Mouse (Mus musculus): ENCODE results near the gene Ncoa5. TPM values are rescaled to one million over a fixed set of nuclear protein-coding genes. Genes with fewer than 3 reads are reported as not detected.

Ncoa5 gene
- 5.7 TPM for polyA plus RNA-seq (2014; fragmentation: Illumina TruSeq; extraction: RNeasy Lipid Tissue Mini Kit (QIAGEN cat#74804); ENCODE audit: low replicate concordance)

DNA sequence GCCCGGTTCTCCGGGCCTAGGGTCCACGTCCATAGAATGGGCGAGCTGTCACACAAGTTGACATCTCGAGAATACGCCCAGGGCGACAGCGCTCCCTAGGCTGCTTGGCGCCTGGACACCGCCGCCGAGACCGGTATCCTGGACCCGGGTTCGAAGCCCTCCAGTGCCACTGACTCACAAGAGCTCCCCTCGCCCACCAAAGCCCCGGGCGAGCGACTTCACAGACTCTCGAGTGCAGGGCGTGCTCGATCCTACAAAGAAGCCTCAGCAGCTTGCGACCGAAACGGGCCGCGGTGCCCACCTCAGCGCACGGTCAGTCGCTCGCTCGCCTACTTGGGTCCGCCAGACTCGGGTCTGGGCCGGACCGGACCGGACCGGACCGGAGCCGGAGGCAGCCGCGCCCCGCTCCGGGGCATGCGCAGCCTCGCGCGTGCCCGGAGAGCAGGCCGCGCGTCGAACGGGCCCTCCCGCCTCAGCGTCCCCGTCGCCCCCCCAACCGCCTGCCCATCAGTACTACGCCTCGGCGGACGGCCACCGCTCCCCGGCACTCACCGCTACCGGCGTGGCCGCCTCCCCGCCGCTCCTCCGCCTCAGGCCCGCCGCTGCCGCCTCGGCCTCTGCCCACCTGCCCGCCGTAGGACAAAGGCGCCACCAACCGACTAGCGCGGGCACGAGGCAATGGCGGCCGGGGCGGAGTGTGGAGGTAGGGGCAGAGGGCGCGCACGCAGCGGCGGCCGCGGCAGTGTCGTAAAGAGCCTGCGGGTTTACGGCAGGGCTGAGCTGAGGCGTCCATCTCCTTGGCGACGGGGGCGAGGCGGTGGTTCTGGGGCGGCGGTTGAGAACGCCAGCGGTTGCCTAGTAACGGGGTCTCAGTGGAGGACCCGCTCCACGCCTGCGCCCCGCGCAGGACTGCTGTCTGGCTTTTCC is at the start of gene Ncoa5:
Gene Ncoa5, minus strand, starts transcription at position 737 of the 927 bp plus-strand sequence.

DNA sequence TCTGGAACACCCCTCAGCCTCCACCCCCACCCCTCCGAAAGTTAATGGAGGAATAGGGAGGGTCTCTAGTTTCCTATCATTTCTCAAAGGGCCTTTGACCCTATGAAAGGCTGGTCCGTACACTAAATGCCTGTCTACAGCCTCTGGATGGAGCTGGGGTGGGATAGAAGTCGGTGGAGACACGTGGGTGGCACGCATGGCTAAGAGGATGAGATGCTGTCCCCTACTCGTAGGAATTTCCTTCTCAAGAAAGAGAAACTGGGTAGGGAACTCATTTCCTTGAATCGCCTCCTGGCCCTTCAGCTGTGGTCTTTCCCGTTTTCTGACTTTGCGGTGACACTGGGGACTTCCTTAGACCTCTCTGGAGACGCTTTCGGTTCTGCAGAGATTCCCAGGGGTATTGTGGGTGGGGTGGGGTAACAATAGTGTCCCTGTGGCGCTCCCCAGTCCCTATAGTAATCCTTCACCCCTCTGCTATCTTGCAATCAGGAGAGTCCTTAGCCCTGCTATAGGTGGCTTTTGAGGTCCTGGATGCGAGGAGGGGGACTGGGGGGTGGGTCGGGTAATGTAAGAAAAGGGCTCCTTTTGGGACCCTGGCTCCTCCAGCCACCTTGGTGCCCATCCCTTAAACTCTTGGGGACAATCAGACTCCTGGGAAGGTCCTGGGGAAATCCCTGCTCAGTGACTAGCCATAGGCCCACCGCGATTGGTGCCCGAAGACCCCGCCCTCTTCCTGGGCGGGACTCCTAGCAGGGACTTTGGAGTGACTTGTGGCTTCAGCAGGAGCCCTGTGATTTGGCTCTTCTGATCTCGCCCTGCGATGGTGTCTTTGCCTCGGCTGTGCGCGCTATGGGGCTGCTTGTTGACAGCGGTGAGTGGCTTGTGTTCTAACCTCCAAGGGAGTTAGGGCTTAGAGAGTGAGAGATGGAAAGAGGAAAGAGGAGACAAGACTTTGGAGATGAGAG is 20.5 kb upstream of the Ncoa5 start, which contains the start of gene Cd40:
Gene Cd40, plus strand, starts transcription at position 740 of the 965 bp plus-strand sequence.

GRCm38 (mm10) chr2:164960716-164961441 is 73.8 kb downstream of the Ncoa5 start, which contains the start of gene Slc12a5:
Gene Slc12a5 (plus strand): TSS chr2:164960802.

Other genes with a start within 250 kb of the Ncoa5 start
- gene Snx21, start 249.0 kb downstream of the Ncoa5 start, polyA plus RNA-seq (2014; fragmentation: Illumina TruSeq; extraction: RNeasy Lipid Tissue Mini Kit (QIAGEN cat#74804); ENCODE audit: low replicate concordance), result 1.2 TPM
- gene Acot8, start 230.0 kb downstream of the Ncoa5 start, polyA plus RNA-seq (2014; fragmentation: Illumina TruSeq; extraction: RNeasy Lipid Tissue Mini Kit (QIAGEN cat#74804); ENCODE audit: low replicate concordance), result 2.0 TPM
- 1.6 TPM for gene Zswim3, start 229.8 kb downstream of the Ncoa5 start, polyA plus RNA-seq (2014; fragmentation: Illumina TruSeq; extraction: RNeasy Lipid Tissue Mini Kit (QIAGEN cat#74804); ENCODE audit: low replicate concordance)
- gene Zswim1, start 212.2 kb downstream of the Ncoa5 start, polyA plus RNA-seq (2014; fragmentation: Illumina TruSeq; extraction: RNeasy Lipid Tissue Mini Kit (QIAGEN cat#74804); ENCODE audit: low replicate concordance), result 1.1 TPM
- not detected for gene Spata25, start 206.3 kb downstream of the Ncoa5 start, polyA plus RNA-seq (2014; fragmentation: Illumina TruSeq; extraction: RNeasy Lipid Tissue Mini Kit (QIAGEN cat#74804); ENCODE audit: low replicate concordance)
- 26.4 TPM for gene Ctsa, start 202.0 kb downstream of the Ncoa5 start, polyA plus RNA-seq (2014; fragmentation: Illumina TruSeq; extraction: RNeasy Lipid Tissue Mini Kit (QIAGEN cat#74804); ENCODE audit: low replicate concordance)
- gene Neurl2, start 201.4 kb downstream of the Ncoa5 start, polyA plus RNA-seq (2014; fragmentation: Illumina TruSeq; extraction: RNeasy Lipid Tissue Mini Kit (QIAGEN cat#74804); ENCODE audit: low replicate concordance), result not detected
- gene Pltp, start 177.2 kb downstream of the Ncoa5 start, polyA plus RNA-seq (2014; fragmentation: Illumina TruSeq; extraction: RNeasy Lipid Tissue Mini Kit (QIAGEN cat#74804); ENCODE audit: low replicate concordance), result 0.30 TPM
- 3.1 TPM for gene Pcif1, start 155.6 kb downstream of the Ncoa5 start, polyA plus RNA-seq (2014; fragmentation: Illumina TruSeq; extraction: RNeasy Lipid Tissue Mini Kit (QIAGEN cat#74804); ENCODE audit: low replicate concordance)
- gene Zfp335, start 123.1 kb downstream of the Ncoa5 start, polyA plus RNA-seq (2014; fragmentation: Illumina TruSeq; extraction: RNeasy Lipid Tissue Mini Kit (QIAGEN cat#74804); ENCODE audit: low replicate concordance), result 0.15 TPM
- 12.7 TPM for gene Mmp9, start 94.1 kb downstream of the Ncoa5 start, polyA plus RNA-seq (2014; fragmentation: Illumina TruSeq; extraction: RNeasy Lipid Tissue Mini Kit (QIAGEN cat#74804); ENCODE audit: low replicate concordance)
- not detected for gene Slc12a5, start 74.1 kb downstream of the Ncoa5 start, polyA plus RNA-seq (2014; fragmentation: Illumina TruSeq; extraction: RNeasy Lipid Tissue Mini Kit (QIAGEN cat#74804); ENCODE audit: low replicate concordance)
- gene Cd40, start 20.8 kb upstream of the Ncoa5 start, polyA plus RNA-seq (2014; fragmentation: Illumina TruSeq; extraction: RNeasy Lipid Tissue Mini Kit (QIAGEN cat#74804); ENCODE audit: low replicate concordance), result 0.89 TPM
- not detected for gene 1700025C18Rik, start 55.9 kb upstream of the Ncoa5 start, polyA plus RNA-seq (2014; fragmentation: Illumina TruSeq; extraction: RNeasy Lipid Tissue Mini Kit (QIAGEN cat#74804); ENCODE audit: low replicate concordance)
- gene Cdh22, start 200.0 kb upstream of the Ncoa5 start, polyA plus RNA-seq (2014; fragmentation: Illumina TruSeq; extraction: RNeasy Lipid Tissue Mini Kit (QIAGEN cat#74804); ENCODE audit: low replicate concordance), result not detected